22 mouse cellular contexts compared by ENCODE assay signal in genomic region chr15:59739197-59739596, GRCm38 (mm10).
DNase-seq lines count a peak whose midpoint lies in the region; ATAC-seq lines count a peak whose summit lies in the region.
"Had no signal": no experiment of that assay in that cellular context is flagged by ENCODE, and none has a peak within 500 bp of the region (broad histone marks: within the 10 kb centered on the region; RNA-seq: fewer than 3 reads in every experiment).

No protein-coding gene starts in this region.

- no peak overlapping the region for H3K4me3 ChIP-seq in hindbrain, embryonic 11.5 days (ENCODE audit: low read depth, low read length)
- H3K4me3 ChIP-seq: forebrain, embryonic 15.5 days; heart, embryonic 10.5 days; hindbrain, embryonic 12.5 days; intestine, embryonic 15.5 days; limb, embryonic 12.5 days; liver, embryonic 12.5 days; megakaryocyte, embryonic 14.5 days; myocyte had no signal

- H3K9ac ChIP-seq in hindbrain, embryonic 11.5 days (ENCODE audit: low read depth, low read length): no peak overlapping the region
- H3K9ac ChIP-seq: forebrain, embryonic 15.5 days; hindbrain, embryonic 12.5 days; intestine, embryonic 15.5 days; limb, embryonic 12.5 days; liver, embryonic 12.5 days; lung, embryonic 14.5 days had no signal

- no peaks in the 10 kb centered on the region for H3K9me3 ChIP-seq in hindbrain, embryonic 11.5 days (ENCODE audit: control insufficient read depth, low read length)
- H3K9me3 ChIP-seq: forebrain, embryonic 15.5 days; heart, embryonic 10.5 days; hindbrain, embryonic 12.5 days; intestine, embryonic 15.5 days; limb, embryonic 12.5 days; liver, embryonic 12.5 days had no signal

- peak; percentile 67 for DNase-seq in 416B (ENCODE audit: low read depth)
- DNase-seq in B cell, adult 2 months: peak; percentile 49 to 58
- peak; percentile 67 for DNase-seq in c-Kit-positive CD71-negative TER-119-negative erythroid progenitor cells, embryonic 14.5 days (ENCODE audit: low read depth)
- DNase-seq in adrenal gland, postnatal 14 days: no peak
- no peak for DNase-seq in right cerebral cortex, adult 2 months (ENCODE audit: low spot score in 2 of 2)
- no peak for DNase-seq in hindbrain, embryonic 11.5 days (ENCODE audit: low spot score)
- DNase-seq: adrenal gland, postnatal 36 days; cerebellum, adult 2 months; gastrocnemius, postnatal 25 days; lung, embryonic 14.5 days; midbrain, embryonic 14.5 days; thymus, postnatal 25 days had no signal

- H3K4me2 ChIP-seq in hindbrain, embryonic 11.5 days (replicated peaks; ENCODE audit: low read depth, low read length): no peak overlapping the region
- H3K4me2 ChIP-seq: forebrain, embryonic 15.5 days; hindbrain, embryonic 12.5 days; intestine, embryonic 15.5 days; limb, embryonic 12.5 days; liver, embryonic 12.5 days; lung, embryonic 14.5 days had no signal

- H3K36me3 ChIP-seq in hindbrain, embryonic 11.5 days (ENCODE audit: control insufficient read depth, insufficient read depth, low read length): no peaks in the 10 kb centered on the region
- H3K36me3 ChIP-seq: forebrain, embryonic 15.5 days; heart, embryonic 10.5 days; hindbrain, embryonic 12.5 days; intestine, embryonic 15.5 days; limb, embryonic 12.5 days; liver, embryonic 12.5 days had no signal

- 89% methylated on average over 5 of the region's 5 CpGs for WGBS in hindbrain, embryonic 11.5 days

- ATAC-seq in megakaryocyte progenitor cell, adult 5-6 weeks (replicated peaks; ENCODE audit: poor library complexity): peak; percentile 89
- ATAC-seq in hindbrain, embryonic 11.5 days (ENCODE audit: low FRiP score): no peak
- ATAC-seq: forebrain, embryonic 15.5 days; intestine, embryonic 15.5 days; liver, embryonic 12.5 days; Patski had no signal

- H3K27me3 ChIP-seq in hindbrain, embryonic 11.5 days (ENCODE audit: control insufficient read depth, insufficient read depth, low read length): no peaks in the 10 kb centered on the region
- H3K27me3 ChIP-seq: forebrain, embryonic 15.5 days; hindbrain, embryonic 12.5 days; intestine, embryonic 15.5 days; limb, embryonic 12.5 days; liver, embryonic 12.5 days; Patski had no signal

- no peaks in the 10 kb centered on the region for H3K4me1 ChIP-seq in hindbrain, embryonic 11.5 days (replicated peaks; ENCODE audit: control insufficient read depth, insufficient read depth, low read length)
- H3K4me1 ChIP-seq: forebrain, embryonic 15.5 days; heart, embryonic 10.5 days; hindbrain, embryonic 12.5 days; intestine, embryonic 15.5 days; limb, embryonic 12.5 days; liver, embryonic 12.5 days had no signal

- no peak overlapping the region for H3K27ac ChIP-seq in hindbrain, embryonic 11.5 days (ENCODE audit: low read depth, low read length)
- H3K27ac ChIP-seq: forebrain, embryonic 15.5 days; heart, embryonic 10.5 days; hindbrain, embryonic 12.5 days; intestine, embryonic 15.5 days; limb, embryonic 12.5 days; liver, embryonic 12.5 days had no signal

Comparison
In these comparisons a context has a peak if more than half of its experiments do, and no peak if none do; other contexts are left out.
1. DNase-seq: peak in 416B (single experiment), B cell, adult 2 months (2 of 2) and c-Kit-positive CD71-negative TER-119-negative erythroid progenitor cells, embryonic 14.5 days (single experiment); none in adrenal gland, postnatal 14 days (single experiment), right cerebral cortex, adult 2 months (0 of 2) and hindbrain, embryonic 11.5 days (single experiment).